Mouse (Mus musculus) cerebellum, adult 11 months (tissue): ENCODE data around the gene Cpn2.

Experiments used
- DNase-seq: peaks from one replicate; pipeline ENCODE4 v3.0.0; 2022

The Cpn2 gene

DNA sequence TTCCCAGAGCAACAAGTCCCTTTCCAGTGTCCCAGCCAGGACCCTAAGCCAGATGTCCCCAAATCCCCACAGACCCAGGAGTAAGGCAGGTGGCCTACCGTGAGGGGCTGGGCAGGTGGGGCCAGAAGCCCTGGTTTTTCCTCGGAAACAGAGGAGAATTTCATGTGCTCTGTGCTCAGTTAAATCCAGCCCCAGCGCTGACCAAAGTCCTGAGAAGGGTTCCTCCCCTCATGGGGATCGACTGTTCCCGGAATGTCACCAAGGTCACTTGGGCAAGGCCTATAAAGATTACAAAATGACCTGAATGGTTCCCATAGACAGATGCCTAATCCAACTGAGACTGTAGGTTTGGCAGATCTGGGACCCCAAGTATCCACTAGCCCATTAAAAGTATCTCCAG, at the start of gene Cpn2:
TSS of gene Cpn2 (minus strand) at position 141 of the 400 bp plus-strand sequence.
- no peak for DNase-seq

- DNase-seq = no peak
Measured at GRCm38 (mm10) chr16:30314236-30314635, 46.9 kb upstream of the Cpn2 start.

DNA sequence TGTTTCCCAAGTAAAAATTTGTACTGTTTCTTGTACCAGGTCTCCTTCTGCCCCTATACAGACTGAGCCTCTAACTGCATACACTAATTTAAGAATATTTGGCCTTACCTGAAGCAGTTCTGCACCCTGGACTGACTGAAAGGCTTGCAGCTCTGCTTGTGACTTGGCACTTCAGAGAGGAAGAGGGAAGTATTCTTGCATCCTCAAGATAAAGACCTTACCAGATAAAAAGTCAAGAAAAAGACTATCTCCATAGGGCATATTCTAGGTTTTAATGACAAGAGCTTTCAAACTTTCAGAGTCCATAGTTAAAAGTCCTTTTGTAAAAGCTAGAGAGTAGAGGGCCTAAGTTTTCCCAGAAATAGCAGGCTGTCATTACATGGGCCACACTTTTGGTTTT, 43.3 kb upstream of the Cpn2 start, which contains the start of gene Gp5:
TSS of gene Gp5 (minus strand) at position 133 of the 400 bp plus-strand sequence.
- no peak for DNase-seq

DNA sequence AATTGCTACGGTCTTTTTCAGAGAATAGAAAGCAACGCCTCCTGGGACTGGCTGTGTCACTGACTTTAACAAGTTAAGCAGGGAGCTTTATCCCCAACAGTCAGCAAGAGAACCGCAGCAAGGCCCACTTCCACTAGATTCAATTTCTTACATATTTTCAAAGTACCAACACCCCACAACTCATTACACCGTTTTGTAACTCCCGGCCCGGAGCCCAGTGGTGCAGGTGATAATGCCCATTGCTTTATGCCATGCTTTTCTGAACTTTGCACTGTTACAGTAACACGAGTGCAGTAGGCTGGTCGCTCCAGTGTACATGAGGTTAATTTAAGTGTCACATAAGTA, 42.8 kb upstream of the Cpn2 start:
- DNase-seq = no peak

GRCm38 (mm10) chr16:30309395-30310170, 42.3 kb upstream of the Cpn2 start:
- DNase-seq = peak; percentile 12

- DNase-seq = peak; percentile 73
Measured at GRCm38 (mm10) chr16:30308616-30309394, 41.5 kb upstream of the Cpn2 start.

GRCm38 (mm10) chr16:30307961-30308615, 40.8 kb upstream of the Cpn2 start:
- DNase-seq = no peak

DNA sequence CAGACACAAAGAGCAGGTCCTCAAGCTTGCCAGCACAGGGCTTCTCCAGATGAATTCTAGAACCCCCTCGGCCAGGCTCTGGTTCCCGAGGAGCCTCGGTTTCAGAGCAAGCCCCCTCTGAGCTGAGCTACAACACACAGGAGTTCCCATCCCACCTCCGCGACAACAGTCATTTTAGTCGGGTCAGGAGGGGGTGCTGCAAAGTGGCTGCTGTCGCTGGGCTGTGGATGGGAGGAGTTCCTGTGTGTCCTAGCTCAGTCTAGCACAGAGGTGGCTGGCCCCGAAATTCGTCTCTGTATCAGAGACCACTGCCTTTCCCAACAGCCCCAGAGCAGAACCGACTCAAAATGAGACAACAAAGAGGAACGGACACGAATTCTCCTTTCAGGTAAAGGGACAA, 40.0 kb upstream of the Cpn2 start:
- DNase-seq = no peak

- DNase-seq = no peak
Measured at GRCm38 (mm10) chr16:30306102-30306501, 38.8 kb upstream of the Cpn2 start.

DNA sequence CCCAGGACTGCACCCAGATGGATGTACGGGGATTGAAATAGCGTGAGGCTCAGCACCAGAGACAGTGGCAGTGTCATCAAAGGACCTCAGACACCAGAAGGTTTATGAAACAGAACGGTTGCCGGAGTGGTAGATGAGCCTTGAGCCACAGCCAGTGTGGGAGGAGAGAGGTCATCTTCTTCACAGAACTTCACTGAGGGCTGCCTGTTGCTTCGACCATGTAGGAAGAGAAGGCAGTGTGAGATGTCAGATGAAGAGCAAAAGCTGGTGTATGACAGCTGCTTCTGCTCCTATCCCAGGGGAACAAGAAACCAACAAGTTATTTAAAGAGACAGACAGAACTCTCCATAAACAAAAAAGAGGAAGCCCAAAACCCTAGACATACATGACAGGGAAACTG, 36.9 kb upstream of the Cpn2 start:
- no peak for DNase-seq

- DNase-seq = no peak
Measured at GRCm38 (mm10) chr16:30303411-30303810, 36.1 kb upstream of the Cpn2 start.

DNA sequence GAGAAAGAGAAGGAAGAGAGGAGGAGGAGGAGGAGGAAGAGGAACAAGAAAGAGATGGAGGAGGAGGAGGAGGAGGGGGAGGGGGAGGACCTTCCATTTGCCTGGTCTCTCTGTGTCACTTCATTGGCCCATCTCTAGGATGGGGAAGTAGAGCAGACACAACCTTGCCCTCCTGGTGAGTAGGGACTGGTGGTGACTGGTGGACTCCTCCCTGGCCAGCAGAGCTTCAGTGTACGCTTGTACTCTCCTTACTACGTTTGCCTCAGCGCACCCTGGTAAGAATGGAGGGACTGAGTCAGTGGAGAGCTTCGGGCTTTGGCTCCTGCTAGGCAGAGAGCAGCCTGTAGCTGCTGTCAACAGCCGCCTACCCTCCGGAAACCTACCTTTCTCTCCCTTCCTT, 35.4 kb upstream of the Cpn2 start:
- no peak for DNase-seq

GRCm38 (mm10) chr16:30299711-30300277, 32.5 kb upstream of the Cpn2 start:
- DNase-seq = no peak

- no peak for DNase-seq
Measured at GRCm38 (mm10) chr16:30297450-30297849, 30.2 kb upstream of the Cpn2 start.

- DNase-seq = no peak
Measured at GRCm38 (mm10) chr16:30296601-30297275, 29.4 kb upstream of the Cpn2 start.

GRCm38 (mm10) chr16:30295106-30295505, 27.8 kb upstream of the Cpn2 start:
- DNase-seq = no peak

- DNase-seq = no peak
Measured at GRCm38 (mm10) chr16:30290436-30290835, 23.1 kb upstream of the Cpn2 start.

DNA sequence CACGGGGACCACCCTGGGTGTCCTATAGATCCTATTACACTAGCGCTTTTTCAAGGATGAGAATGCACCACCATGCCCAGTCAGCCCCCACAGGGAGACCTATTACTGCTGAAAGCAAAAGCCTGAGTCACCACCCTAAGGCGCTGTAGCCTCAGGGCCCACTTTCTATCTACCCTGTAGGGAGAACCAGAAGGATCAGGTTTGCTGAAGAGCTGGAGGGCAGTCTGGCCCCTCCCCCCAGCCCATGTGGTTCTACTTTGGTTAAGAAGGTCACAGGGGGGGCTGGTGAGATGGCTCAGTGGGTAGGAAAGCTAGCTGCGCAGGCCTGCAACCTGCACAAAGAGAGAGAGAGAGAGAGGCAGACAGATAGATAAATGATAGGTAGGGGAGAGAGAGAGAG, 18.4 kb upstream of the Cpn2 start:
- no peak for DNase-seq

DNA sequence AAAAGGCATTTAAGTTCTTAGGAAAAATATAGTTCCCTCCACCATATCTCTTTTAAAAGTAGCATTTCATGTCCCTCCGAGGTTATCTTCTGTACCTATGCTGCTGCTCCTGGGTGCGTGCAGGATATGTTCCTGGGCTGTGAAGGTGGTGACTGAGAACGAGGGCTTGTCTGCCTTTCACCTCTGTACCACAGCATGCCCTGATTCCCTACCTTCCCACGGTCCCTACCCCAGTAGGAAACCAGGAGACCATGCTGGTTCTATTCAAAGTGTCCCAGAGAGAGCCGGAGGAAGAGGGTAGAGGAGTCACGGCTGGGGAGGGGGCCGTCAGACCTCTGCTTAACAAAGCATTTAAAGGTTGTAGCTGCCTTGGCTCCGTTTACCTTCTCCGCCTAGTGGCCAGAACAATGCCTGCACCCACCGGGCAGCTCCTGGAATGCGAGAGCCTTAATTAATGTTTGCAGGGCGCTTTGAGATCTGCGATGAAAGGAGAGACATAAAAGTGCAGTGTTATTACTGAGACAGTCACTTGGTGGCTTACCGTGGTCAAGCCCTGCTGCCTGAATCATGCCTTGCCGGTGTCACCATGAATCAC, 16.5 kb upstream of the Cpn2 start:
- DNase-seq = no peak

DNA sequence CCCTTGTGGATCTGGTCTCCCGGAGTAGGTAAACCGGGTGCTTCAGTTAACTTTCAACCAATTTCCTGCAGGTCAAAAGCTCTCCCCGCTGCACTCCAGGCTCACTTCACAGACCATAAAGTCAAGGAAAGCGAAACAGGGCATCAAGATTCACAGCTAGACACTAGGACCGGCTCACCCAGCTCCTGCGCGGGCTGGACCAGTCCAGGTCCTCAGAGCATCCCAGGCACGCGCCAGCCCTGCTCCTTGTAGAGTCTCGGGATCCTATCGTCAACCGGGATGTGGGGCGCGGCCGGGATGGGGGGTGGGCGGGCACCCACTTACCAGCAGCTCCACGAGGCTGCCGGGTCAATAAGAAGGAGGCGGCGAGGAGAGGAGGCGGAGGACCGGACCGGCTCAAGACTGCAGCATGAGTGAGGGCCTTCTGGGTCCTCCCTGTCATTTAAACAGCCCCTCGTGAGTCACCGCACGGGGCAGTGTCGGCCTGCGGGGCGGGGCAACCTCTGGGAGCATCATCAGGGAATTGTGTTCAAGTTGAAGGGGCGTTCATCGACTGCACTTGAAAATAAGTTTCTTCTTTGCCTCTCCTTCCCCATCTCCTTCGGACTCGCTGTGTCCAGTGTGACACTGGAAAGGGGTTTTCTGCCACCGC, 15.7 kb upstream of the Cpn2 start, which contains the start of gene Lrrc15:
TSS of gene Lrrc15 (minus strand) at position 413 of the 652 bp plus-strand sequence.
- DNase-seq = no peak

- no peak for DNase-seq
Measured at GRCm38 (mm10) chr16:30280676-30281297, 13.5 kb upstream of the Cpn2 start.
